Mouse (Mus musculus) right cerebral cortex, adult 2 months (tissue): ENCODE results near the gene Sec14l5.
"Not testable (repeated sequence)": the region's sequence is repeated elsewhere in the genome, so short reads cannot be mapped to it uniquely, and the experiment has no call there.

ENCODE experiments used
- DNase-seq, 2 experiments: peaks; one replicate each; pipeline ENCODE4 v3.0.0; 2021 to 2022; ENCODE audit warnings: low spot score in 2 of 2

The Sec14l5 gene

GRCm38 (mm10) chr16:5214126-5214525, 67.2 kb downstream of the Sec14l5 start:
- DNase-seq, result no peak

GRCm38 (mm10) chr16:5216686-5217085, 69.8 kb downstream of the Sec14l5 start:
- no peak for DNase-seq

- no peak for DNase-seq
Measured at GRCm38 (mm10) chr16:5217341-5218133, 70.6 kb downstream of the Sec14l5 start.

- DNase-seq, result no peak
Measured at GRCm38 (mm10) chr16:5221403-5221802, 74.5 kb downstream of the Sec14l5 start.

- DNase-seq, result no peak
Measured at GRCm38 (mm10) chr16:5222140-5222539, 75.2 kb downstream of the Sec14l5 start, which contains the start of gene AU021092. AU021092 (minus strand) TSS chr16:5222299.

GRCm38 (mm10) chr16:5226534-5226933, 79.6 kb downstream of the Sec14l5 start:
- DNase-seq, result not testable (repeated sequence)

GRCm38 (mm10) chr16:5227501-5227900, 80.6 kb downstream of the Sec14l5 start:
- DNase-seq, result not testable (repeated sequence)

- not testable (repeated sequence) for DNase-seq
Measured at GRCm38 (mm10) chr16:5228103-5228502, 81.2 kb downstream of the Sec14l5 start.

- DNase-seq, result no peak
Measured at GRCm38 (mm10) chr16:5232982-5233381, 86.1 kb downstream of the Sec14l5 start.

- DNase-seq, result peak; percentile 91 to 93
Measured at GRCm38 (mm10) chr16:5233418-5234313, 86.8 kb downstream of the Sec14l5 start, which contains the start of gene Alg1. Alg1 (plus strand) TSS chr16:5233621.
